Mouse (Mus musculus) stomach, postnatal 0 days (tissue): ENCODE results near the gene Tab2.

Experiments used
- CTCF ChIP-seq: IDR thresholded peaks from 2 replicates; pipeline ENCODE4 v1.5.1; 2016; ENCODE audit warnings: antibody characterized with exemption, low read depth, mild to moderate bottlenecking, moderate library complexity
- EP300 ChIP-seq: optimal IDR thresholded peaks from 2 replicates; pipeline ENCODE3; 2016; ENCODE audit warnings: antibody characterized with exemption

DNA sequence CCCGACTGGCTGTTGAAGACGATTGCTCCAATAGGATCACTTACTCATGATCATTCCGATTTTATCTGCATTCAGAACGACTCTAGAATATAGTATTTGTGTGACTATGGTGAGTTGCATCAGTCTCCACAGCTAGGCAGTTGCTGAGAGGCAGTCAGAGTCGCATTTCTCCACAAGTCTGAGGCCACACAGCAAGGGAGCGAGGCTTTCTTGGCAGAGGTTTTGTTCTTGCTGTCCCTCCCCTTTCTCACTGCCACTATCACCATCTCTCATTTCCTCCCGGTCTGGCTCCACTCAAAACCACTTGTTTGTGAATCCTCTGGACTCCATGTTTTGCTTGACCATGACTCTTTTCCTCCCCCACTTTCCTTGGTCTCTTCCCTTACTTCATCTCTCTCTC lies 81.8 kb downstream of the Tab2 start:
- TF ChIP-seq CTCF, result no peak
- TF ChIP-seq EP300, result no peak
